Mouse (Mus musculus): ENCODE results near the gene Zfp609.
"Not testable (repeated sequence)": the region's sequence is repeated elsewhere in the genome, so short reads cannot be mapped to it uniquely, and the experiment has no call there.

Gene Zfp609

GRCm38 (mm10) chr9:65703926-65704595 is 123.3 kb downstream of the Zfp609 start:
- DNase-seq, result no peak

GRCm38 (mm10) chr9:65703241-65703640 is 124.1 kb downstream of the Zfp609 start:
- DNase-seq, result no peak

GRCm38 (mm10) chr9:65702286-65702685 is 125.1 kb downstream of the Zfp609 start:
- no peak for DNase-seq

- DNase-seq, result no peak
These were observed 126.9 kb downstream of the Zfp609 start for GRCm38 (mm10) chr9:65700504-65700903.

- DNase-seq, result no peak
These were observed 129.4 kb downstream of the Zfp609 start for GRCm38 (mm10) chr9:65697992-65698391.

- no peak for DNase-seq
These were observed 130.0 kb downstream of the Zfp609 start for GRCm38 (mm10) chr9:65697356-65697755.

GRCm38 (mm10) chr9:65696337-65696736 is 131.0 kb downstream of the Zfp609 start:
- DNase-seq, result peak; percentile 49 to 52

- peak; percentile 66 to 72 for DNase-seq
These were observed 131.7 kb downstream of the Zfp609 start for GRCm38 (mm10) chr9:65695646-65696045.

GRCm38 (mm10) chr9:65692959-65693603 is 134.3 kb downstream of the Zfp609 start:
- DNase-seq, result no peak

- DNase-seq, result no peak
These were observed 134.9 kb downstream of the Zfp609 start for GRCm38 (mm10) chr9:65692466-65692865.

GRCm38 (mm10) chr9:65689869-65690268 is 137.5 kb downstream of the Zfp609 start:
- DNase-seq, result not testable (repeated sequence)

GRCm38 (mm10) chr9:65684704-65685103 is 142.7 kb downstream of the Zfp609 start:
- DNase-seq, result no peak

- peak in 1 of 2 experiments; percentile 48 for DNase-seq
These were observed 144.4 kb downstream of the Zfp609 start for GRCm38 (mm10) chr9:65682994-65683393.

- no peak for DNase-seq
These were observed 145.2 kb downstream of the Zfp609 start for GRCm38 (mm10) chr9:65682183-65682582.

GRCm38 (mm10) chr9:65681634-65681940 is 145.8 kb downstream of the Zfp609 start:
- no peak for DNase-seq

GRCm38 (mm10) chr9:65680938-65681633 is 146.3 kb downstream of the Zfp609 start:
- no peak for DNase-seq

- DNase-seq, result peak; percentile 53 to 72
These were observed 148.1 kb downstream of the Zfp609 start for GRCm38 (mm10) chr9:65679181-65679761.

- DNase-seq, result no peak
These were observed 150.3 kb downstream of the Zfp609 start for GRCm38 (mm10) chr9:65677119-65677462.

- peak; percentile 98 to 99 for DNase-seq
These were observed 150.8 kb downstream of the Zfp609 start for GRCm38 (mm10) chr9:65676358-65677118.

GRCm38 (mm10) chr9:65675461-65676357 is 151.7 kb downstream of the Zfp609 start:
- peak; percentile 36 to 39 for DNase-seq

GRCm38 (mm10) chr9:65672996-65673395 is 154.4 kb downstream of the Zfp609 start:
- DNase-seq, result no peak

- peak in 1 of 2 experiments; percentile 18 for DNase-seq
These were observed 155.9 kb downstream of the Zfp609 start for GRCm38 (mm10) chr9:65671431-65671931.
